Mouse (Mus musculus) lung, adult 10 weeks (tissue): Measurements from ENCODE around the gene Cd101. TPM values are rescaled to one million over a fixed set of nuclear protein-coding genes. Genes with fewer than 3 reads are reported as not detected.

Experiments used
- polyA plus RNA-seq: library from polyadenylated mRNA; stranded (reverse); fragments of 350-450 nt; fragmentation: Illumina TruSeq; extraction: RNeasy Lipid Tissue Mini Kit (QIAGEN cat#74804); gene quantifications from one replicate; pipeline ENCODE4 v1.2.3, GENCODE M21; 2014; ENCODE audit warnings: low read depth, low replicate concordance; ENCODE audit not compliant: insufficient read depth

Gene Cd101
- polyA plus RNA-seq, result 1.5 TPM

DNA sequence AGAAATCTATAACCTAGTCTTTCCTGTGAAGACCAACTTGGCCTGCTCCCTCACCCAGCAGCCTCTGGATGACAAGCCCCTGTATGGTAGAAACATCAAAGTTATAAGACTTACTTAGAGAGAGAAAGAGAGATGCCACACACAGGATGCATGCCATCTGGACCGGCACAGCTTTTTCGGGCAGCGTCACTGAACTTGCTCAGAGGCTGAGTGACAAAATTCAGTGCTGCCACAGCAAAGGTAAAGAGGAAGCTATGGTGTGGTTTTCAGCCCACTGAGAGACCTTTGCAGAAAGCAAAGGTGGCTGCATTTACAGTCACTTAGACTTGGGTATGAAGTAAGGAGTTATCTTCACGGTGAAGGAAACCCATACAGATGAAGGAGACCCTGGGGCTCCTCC, at the start of gene Cd101:
TSS of gene Cd101 (minus strand) at position 218 of the 400 bp plus-strand sequence.

GRCm38 (mm10) chr3:100969176-100969917, 60.0 kb downstream of the Cd101 start, which contains the start of gene Ttf2:
TSS of gene Ttf2 (minus strand) at chr3:100969663.

Other genes starting within 250 kb of the Cd101 start
- 2.3 TPM for gene Vtcn1, start 204.1 kb downstream of the Cd101 start, polyA plus RNA-seq
- 2.6 TPM for gene Trim45, start 107.4 kb downstream of the Cd101 start, polyA plus RNA-seq
- 1.8 TPM for gene Ttf2, start 59.9 kb downstream of the Cd101 start, polyA plus RNA-seq
- 46.0 TPM for gene Ptgfrn, start 80.7 kb upstream of the Cd101 start, polyA plus RNA-seq